Mouse (Mus musculus) bone marrow macrophage, adult 2 months (primary cell): ENCODE results near the gene Plcd3. TPM values are rescaled to one million over a fixed set of nuclear protein-coding genes. Genes with fewer than 3 reads are reported as not detected.

ENCODE experiments used
- H3K27ac ChIP-seq: 2 replicates; pipeline ENCODE4 v1.5.1; 2012; ENCODE audit warnings: low read depth, low read length; ENCODE audit not compliant: insufficient read depth
- H3K4me1 ChIP-seq: 2 replicates; pipeline ENCODE4 v1.6.1; 2012; ENCODE audit warnings: low read length; ENCODE audit not compliant: control insufficient read depth, insufficient read depth
- H3K4me3 ChIP-seq: 2 replicates; pipeline ENCODE4 v1.5.1; 2012; ENCODE audit warnings: mild to moderate bottlenecking, low read length, moderate library complexity; ENCODE audit not compliant: insufficient read depth
- CTCF ChIP-seq: IDR thresholded peaks from 2 replicates; pipeline ENCODE4 v1.5.1; 2012; ENCODE audit warnings: low read depth, mild to moderate bottlenecking, low read length, moderate library complexity
- POLR2A ChIP-seq: IDR thresholded peaks from 2 replicates; pipeline ENCODE4 v1.6.1; 2012; ENCODE audit warnings: mild to moderate bottlenecking, low read depth, low read length, borderline replicate concordance
- polyA plus RNA-seq: library from polyadenylated mRNA; stranded (reverse); fragments of >200 nt; gene quantifications from 2 replicates; pipeline ENCODE4 v1.2.4, GENCODE M21; 2012; ENCODE audit not compliant: missing spikeins, insufficient read depth, insufficient read length

The Plcd3 gene
- polyA plus RNA-seq, 1 experiment, result 1.7 TPM

DNA sequence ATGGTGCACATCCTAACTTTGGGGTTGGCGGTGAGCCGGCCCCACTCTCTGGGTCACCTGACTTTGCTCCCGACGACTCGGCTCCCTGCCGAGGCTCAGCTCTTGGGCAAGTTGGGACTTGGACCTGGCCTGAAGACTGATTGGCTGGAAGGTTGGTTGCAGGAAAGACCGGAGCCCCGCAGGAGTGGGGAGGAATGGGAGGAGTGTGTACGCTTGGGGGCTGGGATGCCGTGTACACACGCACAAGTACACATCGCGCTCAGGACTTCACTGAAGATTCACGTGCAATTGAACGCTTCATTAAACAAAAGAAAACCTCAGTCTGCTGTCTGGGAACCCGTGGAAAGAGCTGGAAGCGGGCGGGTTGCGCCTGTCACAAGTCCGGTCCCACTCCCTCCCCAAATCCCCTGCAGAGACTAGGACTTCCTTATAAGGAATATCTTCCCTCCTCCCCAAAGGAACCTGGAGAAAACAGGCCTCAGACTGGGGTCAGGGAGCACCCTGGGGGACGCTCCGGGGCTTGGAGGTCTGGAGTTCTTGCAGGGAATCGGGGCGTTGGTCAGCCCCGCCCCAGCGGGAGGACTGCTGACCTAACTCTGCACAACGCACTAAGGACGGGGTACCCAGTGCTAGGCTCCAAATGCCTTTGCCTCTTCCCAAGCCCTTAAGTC is 10.6 kb upstream of the Plcd3 start:
- no peak for TF ChIP-seq CTCF
- no peak for TF ChIP-seq POLR2A
- H3K4me3 ChIP-seq, result no peak overlapping the region
- no peak overlapping the region for H3K27ac ChIP-seq
- peaks cover 10% of the 10 kb centered on the region for H3K4me1 ChIP-seq

DNA sequence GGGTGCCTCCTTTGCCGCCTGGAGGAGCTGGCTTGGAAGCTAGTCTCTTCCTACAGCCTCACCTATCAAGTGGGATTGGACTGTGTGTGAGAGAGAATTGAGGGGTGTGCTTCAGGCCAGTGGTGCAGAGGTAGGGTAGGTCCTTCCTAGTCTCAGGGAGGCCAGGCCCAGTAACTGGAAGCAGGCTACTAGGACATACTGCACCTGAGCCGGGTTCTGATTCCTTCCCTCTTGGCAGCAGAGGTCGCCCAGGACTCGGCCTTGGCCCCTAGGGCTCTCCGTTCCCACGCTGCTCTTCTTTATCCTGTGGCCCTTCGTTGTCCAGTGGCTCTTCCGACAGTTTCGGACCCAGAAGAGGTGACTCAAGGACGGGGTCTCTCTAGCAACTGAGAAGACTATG is 9.8 kb upstream of the Plcd3 start:
- TF ChIP-seq POLR2A, result no peak
- TF ChIP-seq CTCF, result no peak
- Histone ChIP-seq H3K4me1 (peaks cover 10% of the 10 kb centered on the region), H3K27ac (no peak overlapping the region), H3K4me3 (no peak overlapping the region)

DNA sequence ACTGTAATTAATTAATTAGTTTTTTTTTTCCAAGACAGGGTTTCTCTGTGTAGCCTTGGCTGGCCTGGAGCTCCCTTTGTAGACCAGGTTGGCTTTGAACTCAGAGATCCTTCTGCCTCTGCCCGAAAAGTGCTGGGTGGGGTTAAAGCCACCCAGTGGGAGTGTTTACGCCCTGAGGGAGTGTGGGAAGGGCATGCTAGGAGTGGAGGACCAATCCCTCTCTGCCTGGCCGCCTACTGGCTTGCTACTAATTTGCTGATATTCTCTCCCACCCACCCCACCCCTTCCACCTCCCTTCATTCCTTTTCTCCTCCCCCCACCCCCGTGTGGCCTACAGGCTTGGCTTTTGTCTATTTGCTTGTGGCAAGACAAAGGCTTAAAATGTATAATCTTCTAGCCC is 4.9 kb upstream of the Plcd3 start:
- H3K4me1 ChIP-seq, result peaks cover 7% of the 10 kb centered on the region
- no peak overlapping the region for H3K27ac ChIP-seq
- TF ChIP-seq POLR2A, result no peak
- no peak for TF ChIP-seq CTCF

DNA sequence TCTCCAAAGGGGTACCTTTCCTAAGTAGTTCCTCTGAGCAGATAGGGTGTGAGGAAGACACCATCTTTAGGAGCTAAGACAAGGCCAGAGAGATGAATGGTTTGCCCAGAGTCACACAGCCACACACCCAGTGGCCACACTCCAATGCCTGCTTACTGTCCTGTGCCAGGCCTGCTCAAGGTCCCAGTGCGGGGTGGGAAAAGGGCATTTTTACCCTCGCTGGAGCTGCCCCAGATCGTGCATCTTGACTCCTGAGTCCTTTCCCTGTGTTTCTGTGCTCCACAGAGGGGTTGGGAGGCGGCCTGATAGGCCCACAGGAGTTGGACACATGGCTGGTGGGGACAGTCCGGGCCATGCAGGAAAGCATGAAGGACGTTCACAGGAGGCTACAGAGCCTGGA is 4.4 kb upstream of the Plcd3 start:
- Histone ChIP-seq H3K4me1 (peaks cover 7% of the 10 kb centered on the region), H3K4me3 (no peak overlapping the region), H3K27ac (no peak overlapping the region)
- TF ChIP-seq POLR2A (no peak), CTCF (no peak)

More for the DNA sequence above, 4.9 kb upstream of the Plcd3 start:
- no peak overlapping the region for H3K4me3 ChIP-seq

DNA sequence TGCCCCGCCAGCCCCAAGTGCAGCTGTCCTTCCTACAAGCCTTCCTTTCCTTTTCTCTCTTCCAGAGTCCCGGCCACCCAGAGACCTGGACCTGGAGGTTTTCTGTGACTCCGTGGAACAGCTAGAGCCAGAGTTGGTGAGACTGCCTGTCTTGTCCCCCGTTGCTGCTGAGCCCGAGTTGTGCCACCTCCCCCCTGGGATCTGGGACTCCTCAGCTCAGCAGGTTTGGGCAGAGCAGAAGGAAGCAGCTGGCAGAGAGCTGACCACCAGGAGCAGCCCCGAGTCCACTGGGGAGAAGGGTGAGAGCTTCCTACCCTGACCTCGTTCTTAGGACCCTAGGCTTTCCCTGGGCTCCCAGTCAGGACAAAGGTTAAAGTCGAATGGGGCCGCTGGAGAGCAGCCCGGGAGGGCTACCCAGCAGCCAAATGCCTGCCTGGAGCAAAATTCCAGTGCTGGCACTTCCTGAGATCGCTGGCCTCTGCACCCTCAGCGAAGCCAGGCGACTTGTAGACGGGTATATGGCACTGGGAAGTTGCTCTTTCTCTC is 3.8 kb upstream of the Plcd3 start:
- TF ChIP-seq POLR2A (no peak), CTCF (no peak)
- Histone ChIP-seq H3K27ac (no peak overlapping the region), H3K4me3 (no peak overlapping the region), H3K4me1 (peaks cover 7% of the 10 kb centered on the region)

DNA sequence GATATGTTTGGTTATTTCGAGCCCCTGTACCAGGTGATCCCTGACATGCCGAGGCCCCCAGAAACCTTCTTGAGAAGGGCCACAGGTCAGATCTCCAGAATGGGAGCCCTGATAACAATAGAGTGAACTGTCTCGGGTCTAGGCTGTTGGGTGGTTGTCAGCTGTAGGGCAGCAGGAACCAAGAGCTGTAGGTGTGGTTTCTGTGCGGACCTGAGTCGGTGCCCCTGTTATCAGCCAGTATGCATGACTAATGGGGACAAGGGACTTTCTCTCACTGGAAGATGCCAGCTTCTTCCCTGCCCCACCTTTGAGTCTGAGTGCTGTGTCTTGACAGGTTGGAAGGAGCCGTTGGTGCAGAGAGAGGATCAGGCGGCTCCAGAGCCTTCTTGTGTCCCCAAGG is 3.0 kb upstream of the Plcd3 start:
- Histone ChIP-seq H3K4me1 (peaks cover 7% of the 10 kb centered on the region), H3K4me3 (no peak overlapping the region), H3K27ac (no peak overlapping the region)
- TF ChIP-seq POLR2A (no peak), CTCF (no peak)

DNA sequence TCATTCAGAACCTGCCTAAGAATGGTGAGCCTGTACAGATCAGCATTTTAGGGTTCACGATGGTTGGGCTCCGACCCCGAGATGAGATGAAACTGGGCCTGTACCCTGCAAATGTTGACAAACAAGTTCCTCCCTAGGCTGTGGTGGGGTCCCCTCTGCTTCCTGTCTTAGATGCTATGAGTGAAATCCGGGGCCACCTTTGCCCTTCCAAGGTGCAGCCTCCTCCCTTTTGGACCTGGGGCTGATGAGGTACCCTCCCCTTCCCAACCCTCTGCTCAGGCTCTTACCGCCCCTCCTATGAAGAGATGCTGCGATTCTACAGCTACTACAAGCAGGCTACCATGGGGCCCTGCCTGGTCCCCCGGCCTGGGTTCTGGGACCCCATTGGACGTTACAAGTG is 2.2 kb upstream of the Plcd3 start:
- H3K27ac ChIP-seq, result no peak overlapping the region

DNA sequence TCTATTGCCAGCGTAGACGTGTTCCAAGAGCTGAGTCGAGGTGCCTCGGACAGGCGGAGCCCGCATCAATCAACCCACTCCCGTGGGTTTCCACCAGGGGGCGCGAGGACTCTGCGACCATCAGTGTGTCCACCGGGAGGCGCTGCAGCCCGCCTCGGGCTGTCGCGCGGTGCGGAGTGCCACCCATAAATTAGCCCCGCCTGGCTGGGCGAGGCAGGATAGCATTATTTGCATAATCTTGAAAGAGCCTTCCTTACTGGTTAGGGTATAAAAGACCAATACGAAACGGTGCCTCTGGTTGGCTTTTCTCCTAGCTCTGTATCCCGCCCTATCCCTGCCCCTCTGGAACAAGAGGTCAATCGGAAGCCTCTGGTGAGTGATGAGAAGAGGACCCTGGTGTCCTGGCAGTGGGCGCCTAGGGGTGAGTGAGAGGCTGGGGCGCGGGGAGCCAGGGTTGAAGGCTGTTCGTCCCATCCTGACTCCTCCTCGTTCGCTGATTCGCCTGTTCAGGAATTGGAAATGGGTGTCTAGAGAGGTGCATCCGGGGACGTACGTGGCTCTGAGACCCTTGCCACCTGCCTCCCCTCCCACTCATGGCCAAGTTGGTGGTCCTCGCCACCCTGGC is 1.4 kb upstream of the Plcd3 start:
- Histone ChIP-seq H3K4me1 (peaks cover 5% of the 10 kb centered on the region), H3K27ac (no peak overlapping the region), H3K4me3 (peak overlapping the region; percentile 81)
- TF ChIP-seq CTCF (peak; percentile 100), POLR2A (no peak)

More for the DNA sequence above, 2.2 kb upstream of the Plcd3 start:
- H3K4me3 ChIP-seq, result peak overlapping the region; percentile 81
- TF ChIP-seq CTCF (no peak), POLR2A (no peak)
- H3K4me1 ChIP-seq, result peaks cover 5% of the 10 kb centered on the region

DNA sequence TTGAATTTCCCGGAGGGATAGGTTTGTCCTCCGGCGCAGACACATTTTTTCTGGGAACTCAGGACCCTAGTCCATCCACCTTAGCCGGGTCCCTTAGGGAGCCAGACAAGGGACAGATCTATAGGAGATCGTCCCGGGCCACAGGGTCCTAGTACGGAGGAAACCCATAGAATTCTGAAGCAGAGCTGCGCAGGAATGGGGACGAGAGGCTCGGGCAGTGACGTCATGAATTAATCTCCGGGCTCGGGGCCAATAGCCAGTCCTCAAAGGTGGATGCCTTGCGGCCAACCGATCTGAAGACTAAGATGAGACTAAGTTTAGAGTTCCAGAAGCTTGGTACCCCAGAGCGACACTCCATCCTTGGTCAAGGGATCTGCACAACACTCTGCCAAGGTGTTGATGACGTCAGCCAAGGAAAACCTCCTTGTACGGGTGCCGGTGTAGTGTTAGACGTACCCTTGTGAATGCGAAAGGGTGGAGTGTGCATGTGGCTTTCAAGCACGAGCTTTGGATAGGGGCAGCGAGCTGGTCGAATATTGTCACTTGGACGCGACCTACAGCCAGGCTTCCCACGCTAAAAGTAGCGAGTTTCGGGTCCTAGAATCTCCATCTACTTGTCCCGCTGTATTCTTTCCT is 526 bp upstream of the Plcd3 start:
- Histone ChIP-seq H3K4me1 (peaks cover 5% of the 10 kb centered on the region), H3K27ac (no peak overlapping the region), H3K4me3 (peak overlapping the region; percentile 66)
- TF ChIP-seq CTCF (peak; percentile 15; the same call in 1 of the 2 replicates), POLR2A (no peak)

DNA sequence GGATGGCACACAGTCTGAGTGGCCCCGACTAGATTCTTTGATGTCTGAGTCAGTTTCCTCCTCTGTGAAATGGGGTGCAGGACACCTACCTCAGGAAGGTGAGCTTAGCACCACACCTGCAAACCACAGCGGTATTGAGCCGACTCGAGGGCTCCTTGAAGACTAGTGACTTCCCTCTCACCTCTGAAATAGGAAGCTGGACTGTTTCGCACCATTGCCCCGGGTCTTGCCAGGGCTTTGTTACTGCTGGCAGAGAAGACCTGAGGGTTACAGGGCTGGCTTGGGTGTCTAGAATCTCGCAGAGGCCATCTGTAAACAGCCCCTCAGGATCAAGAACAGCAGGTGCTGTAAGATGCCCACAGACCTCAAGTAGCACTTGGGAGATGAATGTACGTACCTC is 1.1 kb downstream of the Plcd3 start:
- H3K4me3 ChIP-seq, result no peak overlapping the region
- peaks cover 5% of the 10 kb centered on the region for H3K4me1 ChIP-seq
- H3K27ac ChIP-seq, result no peak overlapping the region
- TF ChIP-seq POLR2A (no peak), CTCF (no peak)
